ENCODE assay signal across 16 mouse cellular contexts in genomic region chr6:28430795-28431537, GRCm38 (mm10). TPM values are rescaled to one million over a fixed set of nuclear protein-coding genes. Genes with fewer than 3 reads are reported as not detected.
DNase-seq lines count a peak whose midpoint lies in the region; ATAC-seq and TF ChIP-seq lines count a peak whose summit lies in the region.
"Had no signal": no experiment of that assay in that cellular context is flagged by ENCODE, and none has a peak within 500 bp of the region (broad histone marks: within the 10 kb centered on the region; RNA-seq: fewer than 3 reads in every experiment).

No protein-coding gene starts in this region.

- no peak for TF ChIP-seq CTCF in intestine, postnatal 0 days (IDR thresholded peaks at IDR 0.05; ENCODE audit: low read depth)
- TF ChIP-seq CTCF in kidney, adult 2 months (conservative IDR thresholded peaks at IDR 0.05; ENCODE audit: insufficient read depth, insufficient read length, low read depth, low read length), result no peak

- no peak overlapping the region for H3K4me3 ChIP-seq in intestine, postnatal 0 days (ENCODE audit: low read depth, low read length)
- no peak overlapping the region for H3K4me3 ChIP-seq in lung, embryonic 16.5 days (ENCODE audit: low read length)
- H3K4me3 ChIP-seq in kidney, adult 2 months (ENCODE audit: insufficient read depth, low read depth, low read length), result no peak overlapping the region
- H3K4me3 ChIP-seq: embryonic facial prominence, embryonic 13.5 days; left cerebral cortex, adult 2 months had no signal

- TF ChIP-seq POLR2A in kidney, adult 2 months (IDR thresholded peaks at IDR 0.05; ENCODE audit: low read depth, low read length), result no peak

- no peak; the same call in 1 of the 2 replicates for ATAC-seq in intestine, postnatal 0 days
- ATAC-seq in lung, embryonic 16.5 days (ENCODE audit: low read depth), result peak; percentile 71
- ATAC-seq in megakaryocyte-erythroid progenitor cell, adult 5-6 weeks (replicated peaks; ENCODE audit: low FRiP score, low TSS enrichment, poor library complexity, severe bottlenecking), result no peak
- ATAC-seq: forebrain, postnatal 0 days had no signal

- 0 out of 2 replicates have a peak, but pooled peaks cover 3% of the 10 kb centered on the region for H3K4me1 ChIP-seq in intestine, postnatal 0 days (replicated peaks; ENCODE audit: control insufficient read depth, insufficient read depth, low read length)
- no peaks in the 10 kb centered on the region for H3K4me1 ChIP-seq in lung, embryonic 16.5 days (replicated peaks; ENCODE audit: control insufficient read depth, insufficient read depth, low read length)
- H3K4me1 ChIP-seq in kidney, adult 2 months (ENCODE audit: control insufficient read depth, insufficient read depth, low read length), result no peaks in the 10 kb centered on the region

- peaks cover 10% of the 10 kb centered on the region for H3K36me3 ChIP-seq in intestine, postnatal 0 days (ENCODE audit: control insufficient read depth, insufficient read depth)
- peaks cover 2% of the 10 kb centered on the region; the same call in 1 of the 2 replicates for H3K36me3 ChIP-seq in lung, embryonic 16.5 days (ENCODE audit: control insufficient read depth, insufficient read depth, low read length)
- H3K36me3 ChIP-seq in kidney, adult 2 months (ENCODE audit: control insufficient read depth, insufficient read depth, low read length), result no peaks in the 10 kb centered on the region

- H3K27ac ChIP-seq in intestine, postnatal 0 days (ENCODE audit: low read depth, low read length), result no peak overlapping the region
- no peak overlapping the region for H3K27ac ChIP-seq in lung, embryonic 16.5 days (ENCODE audit: low read length)
- H3K27ac ChIP-seq in kidney, adult 2 months (ENCODE audit: insufficient read depth, low read depth, low read length), result no peak overlapping the region
- H3K27ac ChIP-seq: embryonic facial prominence, embryonic 13.5 days; left cerebral cortex, adult 2 months; macrophage had no signal

- H3K9ac ChIP-seq in intestine, postnatal 0 days (ENCODE audit: low read depth, low read length), result no peak overlapping the region
- no peak overlapping the region for H3K9ac ChIP-seq in lung, embryonic 16.5 days (ENCODE audit: low read length)
- H3K9ac ChIP-seq: embryonic facial prominence, embryonic 13.5 days; forebrain, postnatal 0 days had no signal

- H3K9me3 ChIP-seq in intestine, postnatal 0 days (ENCODE audit: control insufficient read depth), result no peaks in the 10 kb centered on the region
- no peaks in the 10 kb centered on the region for H3K9me3 ChIP-seq in lung, embryonic 16.5 days (ENCODE audit: control insufficient read depth, low read length)
- H3K9me3 ChIP-seq: embryonic facial prominence, embryonic 13.5 days had no signal

- intact Hi-C loops in left cerebral cortex, postnatal 36 days (cut with DNase I), result no loop called here

- peak; percentile 9 for DNase-seq in thymus, postnatal 25 days
- no peak for DNase-seq in thymus, postnatal 0 days (ENCODE audit: low spot score)
- no peak for DNase-seq in kidney, adult 2 months
- no peak for DNase-seq in left cerebral cortex, postnatal 36 days (ENCODE audit: low spot score in 2 of 2)
- DNase-seq: cerebellum, postnatal 14 days; forebrain, postnatal 0 days; heart, postnatal 14 days; thymus, postnatal 36 days had no signal

- peaks cover 8% of the 10 kb centered on the region for H3K27me3 ChIP-seq in intestine, postnatal 0 days (replicated peaks; ENCODE audit: control insufficient read depth, insufficient read depth, low read length)
- H3K27me3 ChIP-seq in lung, embryonic 16.5 days (ENCODE audit: control insufficient read depth, insufficient read depth, low read depth, low read length), result no peaks in the 10 kb centered on the region
- no peaks in the 10 kb centered on the region for H3K27me3 ChIP-seq in kidney, adult 2 months (replicated peaks; ENCODE audit: control insufficient read depth, insufficient read depth, low read length)
- H3K27me3 ChIP-seq: embryonic facial prominence, embryonic 13.5 days had no signal

- peak overlapping the region; percentile 43 for H3K4me2 ChIP-seq in intestine, postnatal 0 days (replicated peaks; ENCODE audit: low read depth)
- no peak overlapping the region for H3K4me2 ChIP-seq in lung, embryonic 16.5 days (ENCODE audit: low read depth, low read length)
- H3K4me2 ChIP-seq: embryonic facial prominence, embryonic 13.5 days had no signal

- 60% methylated on average over 10 of the region's 10 CpGs for WGBS in intestine, postnatal 0 days
- 65% methylated on average over 10 of the region's 10 CpGs for WGBS in lung, embryonic 16.5 days
- WGBS in kidney, adult 2 months, result 79% methylated on average over 10 of the region's 10 CpGs

RNA-seq across cellular contexts. Expression of gene Gcc1, which starts 2.8 kb away (rescaled TPM):
- 10.5 and 12.6 TPM in 2 replicates for polyA plus RNA-seq in thymus, postnatal 0 days (2015; fragmentation: Nextera tagmentation; extraction: Ambion mirVana)
- polyA plus RNA-seq in intestine, postnatal 0 days (2015; fragmentation: Nextera tagmentation; extraction: Ambion mirVana), result 5.3 and 6.8 TPM in 2 replicates
- 11.3 and 12.3 TPM in 2 replicates for polyA plus RNA-seq in lung, embryonic 16.5 days (2015; fragmentation: Nextera tagmentation; extraction: Ambion mirVana)
- polyA plus RNA-seq in kidney, adult 2 months (2012; rRNA removed), result 5.1 and 6.6 TPM in 2 replicates
- 4.2 and 4.3 TPM in 2 replicates for total RNA-seq in megakaryocyte-erythroid progenitor cell, adult 5-6 weeks (2014; fragmentation: Nextera tagmentation)
- total RNA-seq in megakaryocyte-erythroid progenitor cell, adult 5-6 weeks (2017), result 10.4 and 12.1 TPM in 2 replicates
- 10 to 100 TPM; 19.0 to 24.8 TPM for total RNA-seq in left cerebral cortex, postnatal 36 days (2021)

RNA-seq across cellular contexts. Expression of gene Fscn3, which starts 3.4 kb away (rescaled TPM):
- polyA plus RNA-seq in thymus, postnatal 0 days (2015; fragmentation: Nextera tagmentation; extraction: Ambion mirVana), result 0.07 TPM in 1 of 2 replicates, not detected in the other
- polyA plus RNA-seq in intestine, postnatal 0 days (2015; fragmentation: Nextera tagmentation; extraction: Ambion mirVana), result not detected in 2 replicates
- 0.08 TPM in 1 of 2 replicates, not detected in the other for polyA plus RNA-seq in lung, embryonic 16.5 days (2015; fragmentation: Nextera tagmentation; extraction: Ambion mirVana)
- polyA plus RNA-seq in kidney, adult 2 months (2012; rRNA removed), result 0.05 and 0.12 TPM in 2 replicates
- total RNA-seq in megakaryocyte-erythroid progenitor cell, adult 5-6 weeks (2014; fragmentation: Nextera tagmentation), result 0.32 and 0.48 TPM in 2 replicates
- not detected in 2 replicates for total RNA-seq in megakaryocyte-erythroid progenitor cell, adult 5-6 weeks (2017)
- not detected for total RNA-seq in left cerebral cortex, postnatal 36 days (2021)
- total RNA-seq: left cerebral cortex, adult 2 months had no signal
- polyA plus RNA-seq: embryonic facial prominence, embryonic 13.5 days; forebrain, postnatal 0 days; macrophage had no signal

RNA-seq across cellular contexts. Expression of gene Arf5, which starts 7.6 kb away (rescaled TPM):
- polyA plus RNA-seq in thymus, postnatal 0 days (2015; fragmentation: Nextera tagmentation; extraction: Ambion mirVana), result 293 and 304 TPM in 2 replicates
- polyA plus RNA-seq in intestine, postnatal 0 days (2015; fragmentation: Nextera tagmentation; extraction: Ambion mirVana), result 289 and 307 TPM in 2 replicates
- 342 and 379 TPM in 2 replicates for polyA plus RNA-seq in lung, embryonic 16.5 days (2015; fragmentation: Nextera tagmentation; extraction: Ambion mirVana)
- 303 and 332 TPM in 2 replicates for polyA plus RNA-seq in kidney, adult 2 months (2012; rRNA removed)
- 74.2 and 89.2 TPM in 2 replicates for total RNA-seq in megakaryocyte-erythroid progenitor cell, adult 5-6 weeks (2014; fragmentation: Nextera tagmentation)
- total RNA-seq in megakaryocyte-erythroid progenitor cell, adult 5-6 weeks (2017), result 43.2 and 45.6 TPM in 2 replicates
- 100 to 1,000 TPM; 254 to 319 TPM for total RNA-seq in left cerebral cortex, postnatal 36 days (2021)

RNA-seq across cellular contexts. Expression of gene Pax4, which starts 18.2 kb away (rescaled TPM):
- not detected in 2 replicates for polyA plus RNA-seq in thymus, postnatal 0 days (2015; fragmentation: Nextera tagmentation; extraction: Ambion mirVana)
- 0.37 and 1.3 TPM in 2 replicates for polyA plus RNA-seq in intestine, postnatal 0 days (2015; fragmentation: Nextera tagmentation; extraction: Ambion mirVana)
- not detected in 2 replicates for polyA plus RNA-seq in lung, embryonic 16.5 days (2015; fragmentation: Nextera tagmentation; extraction: Ambion mirVana)
- polyA plus RNA-seq in kidney, adult 2 months (2012; rRNA removed), result not detected in 2 replicates
- not detected in 2 replicates for total RNA-seq in megakaryocyte-erythroid progenitor cell, adult 5-6 weeks (2014; fragmentation: Nextera tagmentation)
- total RNA-seq in megakaryocyte-erythroid progenitor cell, adult 5-6 weeks (2017), result not detected in 2 replicates
- total RNA-seq in left cerebral cortex, postnatal 36 days (2021), result not detected
- total RNA-seq: gastrocnemius, postnatal 4 days; heart, postnatal 14 days; left cerebral cortex, adult 2 months had no signal
- polyA plus RNA-seq: brain, embryonic 14.5 days; embryonic facial prominence, embryonic 13.5 days; macrophage had no signal

RNA-seq across cellular contexts. Expression of gene Zfp800, which starts 33.2 kb away (rescaled TPM):
- 35.4 and 37.6 TPM in 2 replicates for polyA plus RNA-seq in thymus, postnatal 0 days (2015; fragmentation: Nextera tagmentation; extraction: Ambion mirVana)
- polyA plus RNA-seq in intestine, postnatal 0 days (2015; fragmentation: Nextera tagmentation; extraction: Ambion mirVana), result 19.2 and 19.3 TPM in 2 replicates
- polyA plus RNA-seq in lung, embryonic 16.5 days (2015; fragmentation: Nextera tagmentation; extraction: Ambion mirVana), result 18.0 and 18.9 TPM in 2 replicates
- 2.6 and 2.8 TPM in 2 replicates for polyA plus RNA-seq in kidney, adult 2 months (2012; rRNA removed)
- 73.2 and 81.9 TPM in 2 replicates for total RNA-seq in megakaryocyte-erythroid progenitor cell, adult 5-6 weeks (2014; fragmentation: Nextera tagmentation)
- total RNA-seq in megakaryocyte-erythroid progenitor cell, adult 5-6 weeks (2017), result 112 and 158 TPM in 2 replicates
- 10 to 100 TPM; 19.1 to 22.4 TPM for total RNA-seq in left cerebral cortex, postnatal 36 days (2021)
